9 mouse cellular contexts compared by ENCODE assay signal in the genomic region with DNA sequence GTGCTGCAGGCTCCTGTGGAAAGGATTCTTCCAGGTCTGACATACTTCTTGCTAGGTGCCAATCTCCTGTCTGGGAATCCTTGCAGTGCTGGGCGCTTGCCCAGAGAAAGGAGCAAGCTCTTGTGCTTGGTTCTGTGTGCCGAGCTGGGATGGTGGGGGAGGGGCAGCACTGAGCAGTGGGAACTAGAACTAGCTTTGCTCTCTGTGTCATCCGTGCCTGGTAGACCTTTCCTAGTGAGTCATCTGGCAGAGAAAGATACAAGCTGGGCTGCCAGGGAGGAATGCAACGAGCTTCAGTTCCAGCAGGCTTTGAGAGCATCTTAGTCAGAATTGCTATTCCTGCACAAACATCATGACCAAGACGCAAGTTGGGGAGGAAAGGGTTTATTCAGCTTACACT.
A peak's percentile ranks its signal among the peaks of the same experiment; 100 is the strongest.
DNase-seq lines count a peak whose midpoint lies in the region; ATAC-seq lines count a peak whose summit lies in the region.
"Had no signal": no experiment of that assay in that cellular context is flagged by ENCODE, and none has a peak within 500 bp of the region (broad histone marks: within the 10 kb centered on the region; RNA-seq: fewer than 3 reads in every experiment).

No protein-coding gene starts in this region.

- H3K9me3 ChIP-seq in forebrain, embryonic 13.5 days (replicated peaks), result no peaks in the 10 kb centered on the region
- H3K9me3 ChIP-seq: heart, embryonic 15.5 days; lung, embryonic 15.5 days had no signal

- no peak overlapping the region for H3K9ac ChIP-seq in forebrain, embryonic 13.5 days
- H3K9ac ChIP-seq: heart, embryonic 15.5 days; lung, embryonic 15.5 days had no signal

- H3K27me3 ChIP-seq in forebrain, embryonic 13.5 days, result no peaks in the 10 kb centered on the region
- H3K27me3 ChIP-seq: heart, embryonic 15.5 days; lung, embryonic 15.5 days had no signal

- no peak overlapping the region for H3K27ac ChIP-seq in forebrain, embryonic 13.5 days
- H3K27ac ChIP-seq: heart, embryonic 15.5 days; lung, embryonic 15.5 days had no signal

- no peaks in the 10 kb centered on the region for H3K36me3 ChIP-seq in forebrain, embryonic 13.5 days (ENCODE audit: poor library complexity, severe bottlenecking)
- H3K36me3 ChIP-seq: heart, embryonic 15.5 days; lung, embryonic 15.5 days had no signal

- H3K4me1 ChIP-seq in forebrain, embryonic 13.5 days, result 0 out of 2 replicates have a peak, but pooled peaks cover 11% of the 10 kb centered on the region
- H3K4me1 ChIP-seq: heart, embryonic 15.5 days; lung, embryonic 15.5 days had no signal

- DNase-seq in 3134 (ENCODE audit: extremely low read depth, insufficient read length, low spot score) (peak; percentile 82), ES-CJ7 (ENCODE audit: low read depth, low spot score) (peak; percentile 32)
- DNase-seq in cerebellum, adult 9-11 months, result peak; percentile 74
- peak; percentile 40 to 54 for DNase-seq in layer of hippocampus, postnatal 10 days (ENCODE audit: low spot score in 2 of 2)
- peak; percentile 87 for DNase-seq in telencephalon, adult 2 months (ENCODE audit: low read depth, low spot score)
- DNase-seq in spleen, postnatal 10 days (ENCODE audit: low spot score in 2 of 2), result no peak

- H3K4me3 ChIP-seq in forebrain, embryonic 13.5 days, result no peak overlapping the region
- H3K4me3 ChIP-seq: heart, embryonic 15.5 days; lung, embryonic 15.5 days had no signal

- 44% methylated on average over 5 of the region's 5 CpGs for WGBS in forebrain, embryonic 13.5 days

- ATAC-seq in forebrain, embryonic 13.5 days, result no peak

- H3K4me2 ChIP-seq in forebrain, embryonic 13.5 days, result no peak overlapping the region
- H3K4me2 ChIP-seq: heart, embryonic 15.5 days; lung, embryonic 15.5 days had no signal

Comparison
In these comparisons a context has a peak if more than half of its experiments do, and no peak if none do; other contexts are left out.
1. DNase-seq: peak in 3134 (single experiment), ES-CJ7 (single experiment), cerebellum, adult 9-11 months (single experiment), layer of hippocampus, postnatal 10 days (2 of 2) and telencephalon, adult 2 months (single experiment); none in spleen, postnatal 10 days (0 of 2).